Mouse (Mus musculus) spleen, adult 12 weeks (tissue): ENCODE measurements around the gene Lmod2.

Experiments
- DNase-seq: peaks from one replicate; pipeline ENCODE4 v3.0.0; 2022; ENCODE audit warnings: low spot score

Lmod2 gene

DNA sequence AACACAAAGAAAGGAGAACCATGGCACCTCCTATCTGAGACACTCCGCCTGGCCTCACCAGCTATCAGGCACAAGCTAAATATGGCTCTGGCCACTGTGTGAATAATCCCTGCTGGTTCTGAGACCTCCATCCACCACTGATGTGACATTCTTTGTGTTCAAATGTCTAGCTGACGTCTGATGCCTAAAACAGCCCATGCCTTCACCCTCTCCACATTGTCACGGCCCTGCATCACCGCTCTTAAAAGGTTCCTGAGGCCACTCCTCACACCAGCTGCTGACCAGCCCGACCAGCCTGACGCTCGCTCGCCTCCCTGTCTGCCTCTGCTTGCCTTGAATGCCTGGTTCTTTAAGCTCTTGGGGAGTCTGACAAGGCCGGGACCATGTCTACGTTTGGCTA lies at the start of gene Lmod2:
Lmod2 (plus strand) TSS at position 263 of the 400 bp plus-strand sequence.
- no peak for DNase-seq

DNA sequence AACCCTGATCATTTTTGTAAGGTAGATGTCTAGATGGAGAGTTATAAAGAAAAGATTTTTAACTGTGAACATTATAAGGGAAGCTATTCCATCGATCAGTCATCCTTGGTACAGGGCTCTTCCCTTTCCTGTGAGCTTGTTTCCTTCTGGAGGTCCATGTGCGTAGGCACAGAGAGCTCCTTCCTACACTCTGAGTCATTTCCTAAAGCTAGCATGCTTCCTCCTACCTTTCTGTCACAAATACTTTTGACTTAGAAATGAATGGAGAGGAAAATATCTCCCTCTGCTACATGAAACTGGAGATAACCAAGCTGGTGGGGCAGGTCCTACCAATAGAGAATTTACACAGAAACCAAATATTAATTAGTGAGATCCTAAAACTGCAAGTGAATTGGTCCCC lies 47.8 kb upstream of the Lmod2 start:
- no peak for DNase-seq

- no peak for DNase-seq
Measured at GRCm38 (mm10) chr6:24552046-24552445, 45.5 kb upstream of the Lmod2 start.

DNA sequence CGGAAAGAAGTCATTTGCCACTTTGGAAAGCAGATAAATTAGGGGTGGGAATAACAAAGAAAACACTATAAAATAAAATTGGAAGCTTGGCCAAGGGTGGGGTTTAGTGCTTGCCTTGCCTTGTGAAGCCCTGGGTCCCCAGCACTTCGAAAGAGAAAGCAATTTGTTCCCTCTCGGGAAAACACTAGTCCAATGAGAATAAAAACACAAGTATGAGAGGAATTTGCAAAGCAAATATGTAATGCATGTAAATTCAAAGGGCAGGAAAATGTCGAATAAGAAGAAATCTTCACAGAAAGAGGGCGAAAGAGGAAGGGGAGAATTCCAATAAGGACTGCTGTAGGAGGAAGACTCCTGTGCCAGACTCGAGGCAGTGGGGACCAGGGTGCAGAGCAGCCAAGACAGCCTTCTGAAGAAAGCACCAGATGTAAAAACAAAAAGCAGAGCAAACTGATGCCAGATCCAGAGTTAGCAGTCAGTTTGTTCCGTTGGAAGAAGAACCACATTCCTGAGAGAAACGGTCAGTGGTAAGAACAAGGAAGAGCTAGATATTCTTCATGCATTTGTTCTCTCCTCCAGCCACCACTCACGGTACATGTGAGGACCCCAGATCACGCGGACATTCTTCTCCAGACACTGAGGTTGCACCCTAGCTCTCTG lies 43.0 kb upstream of the Lmod2 start:
- DNase-seq, result no peak

- DNase-seq, result no peak
Measured at GRCm38 (mm10) chr6:24555488-24555887, 42.1 kb upstream of the Lmod2 start.

- DNase-seq, result no peak
Measured at GRCm38 (mm10) chr6:24564081-24564480, 33.5 kb upstream of the Lmod2 start.

DNA sequence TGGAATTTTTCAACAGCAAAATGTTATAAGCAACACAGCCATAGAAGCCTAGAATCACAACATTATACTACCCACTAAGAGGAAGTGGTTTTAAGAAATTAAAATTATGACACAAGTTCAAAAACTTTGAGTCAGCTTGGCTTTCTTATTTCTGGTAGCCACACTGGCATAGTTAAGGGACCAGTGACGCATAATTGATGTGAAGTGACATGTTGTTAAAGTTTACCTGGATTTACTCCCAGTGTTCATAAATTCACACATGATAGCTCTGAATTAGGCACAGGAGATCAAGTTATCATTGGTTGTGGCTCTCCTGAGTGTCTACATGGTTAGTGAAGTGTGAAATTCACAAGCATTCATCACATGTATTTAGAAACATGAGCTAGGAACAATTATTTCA lies 32.7 kb upstream of the Lmod2 start:
- no peak for DNase-seq

DNA sequence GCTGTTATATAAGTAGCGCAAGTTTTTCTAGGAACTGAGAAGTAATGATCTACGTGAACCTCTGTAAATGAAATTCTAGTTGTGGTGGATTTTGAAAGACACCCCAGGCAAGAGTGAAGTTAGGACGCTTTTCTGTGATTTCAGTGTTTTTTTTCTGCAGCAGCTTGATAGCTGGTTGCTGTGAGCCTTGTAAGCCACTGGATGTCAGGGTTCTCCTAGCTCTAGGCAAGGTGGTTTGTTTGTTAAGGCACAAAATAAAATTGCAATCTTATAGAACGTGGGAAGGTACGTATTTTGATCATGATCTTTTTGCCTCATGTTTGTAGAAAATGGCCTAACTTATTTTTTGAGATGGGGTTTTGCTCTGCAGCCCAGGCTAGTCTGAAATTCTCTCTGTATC lies 28.6 kb upstream of the Lmod2 start:
- no peak for DNase-seq

DNA sequence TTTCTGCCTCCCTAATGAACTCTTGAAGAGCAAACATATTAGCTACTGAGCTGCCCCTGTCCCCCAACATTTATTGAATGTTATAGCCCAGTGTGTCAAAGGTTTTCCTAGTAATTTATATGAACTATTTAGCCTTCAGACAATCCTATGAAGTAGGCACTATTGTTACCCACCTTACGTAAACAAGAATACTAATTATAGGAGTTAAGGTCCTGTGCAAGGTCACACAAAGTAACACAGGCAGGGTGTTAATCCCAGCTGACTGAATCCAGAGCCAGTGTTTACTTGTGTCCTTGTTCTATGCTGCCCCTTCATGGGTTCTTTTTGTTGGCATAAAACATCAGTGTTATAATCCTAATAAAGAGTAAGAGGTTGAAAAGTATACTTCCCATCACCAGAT lies 27.9 kb upstream of the Lmod2 start:
- DNase-seq, result no peak

GRCm38 (mm10) chr6:24570278-24570677 lies 27.3 kb upstream of the Lmod2 start:
- no peak for DNase-seq

GRCm38 (mm10) chr6:24571126-24571525 lies 26.4 kb upstream of the Lmod2 start:
- no peak for DNase-seq

GRCm38 (mm10) chr6:24572431-24572830 lies 25.1 kb upstream of the Lmod2 start:
- no peak for DNase-seq

- DNase-seq, result no peak
Measured at GRCm38 (mm10) chr6:24573319-24573718, 24.2 kb upstream of the Lmod2 start.

DNA sequence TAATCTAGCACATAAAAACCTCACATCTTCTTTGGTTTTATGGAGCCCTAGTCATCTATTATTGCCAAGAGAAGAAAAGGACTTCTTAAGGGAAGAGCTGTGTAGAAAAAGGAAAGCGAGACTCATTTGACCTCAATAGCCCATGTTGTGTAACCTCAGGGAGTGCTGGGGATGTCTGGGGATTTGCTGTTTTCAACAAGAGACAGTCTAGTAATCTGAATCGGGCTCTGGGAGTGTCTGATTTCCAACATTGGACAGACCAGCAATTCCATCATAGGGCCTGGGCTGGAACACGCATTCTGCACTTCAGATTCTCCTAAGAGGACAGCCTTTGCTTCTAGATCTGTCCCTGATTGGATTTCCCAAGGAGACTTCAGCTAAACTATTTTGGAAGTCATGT lies 14.1 kb upstream of the Lmod2 start:
- no peak for DNase-seq

DNA sequence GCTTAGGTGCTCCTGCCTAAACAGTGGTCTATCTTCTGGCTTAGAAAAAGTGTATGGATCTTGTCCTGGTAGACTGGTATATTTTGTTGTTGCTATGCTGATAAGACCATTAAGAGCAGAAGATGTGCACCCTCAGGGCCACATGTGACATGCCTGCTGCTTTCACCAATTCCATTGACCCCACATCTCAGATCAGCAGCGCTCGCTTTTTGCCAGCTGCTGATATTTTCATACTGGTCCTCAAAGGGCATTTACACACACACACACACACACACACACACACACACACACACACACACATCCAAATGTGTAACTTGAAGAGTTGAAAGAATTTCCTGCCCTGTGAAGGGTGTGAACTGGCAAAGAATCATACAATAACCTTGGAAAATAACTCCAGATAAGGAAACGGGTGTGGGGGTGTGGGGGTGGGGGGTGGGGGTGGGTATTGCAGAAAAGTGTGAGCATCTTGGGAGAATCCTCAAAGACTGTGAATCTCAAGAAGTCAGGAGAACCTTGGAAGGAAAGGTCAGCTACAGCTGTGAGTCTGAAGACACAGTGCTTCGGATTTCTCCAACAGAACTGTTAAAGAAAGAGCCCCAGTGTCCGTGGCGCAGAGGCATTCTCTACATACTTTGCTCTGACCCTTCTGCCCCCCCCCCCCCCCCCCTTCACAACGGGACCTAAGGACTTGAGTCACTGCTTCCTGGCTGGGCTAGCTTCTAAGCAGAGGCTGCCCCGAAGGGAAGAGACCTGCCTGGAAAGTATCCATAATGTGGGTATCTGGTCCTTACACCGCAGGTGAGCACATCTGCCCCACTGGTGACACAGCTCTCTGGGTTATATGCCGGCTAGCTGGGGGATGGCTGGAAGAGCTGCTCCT lies 11.9 kb upstream of the Lmod2 start:
- DNase-seq, result no peak

GRCm38 (mm10) chr6:24586885-24587284 lies 10.7 kb upstream of the Lmod2 start:
- no peak for DNase-seq

GRCm38 (mm10) chr6:24590282-24590681 lies 7.3 kb upstream of the Lmod2 start:
- no peak for DNase-seq

DNA sequence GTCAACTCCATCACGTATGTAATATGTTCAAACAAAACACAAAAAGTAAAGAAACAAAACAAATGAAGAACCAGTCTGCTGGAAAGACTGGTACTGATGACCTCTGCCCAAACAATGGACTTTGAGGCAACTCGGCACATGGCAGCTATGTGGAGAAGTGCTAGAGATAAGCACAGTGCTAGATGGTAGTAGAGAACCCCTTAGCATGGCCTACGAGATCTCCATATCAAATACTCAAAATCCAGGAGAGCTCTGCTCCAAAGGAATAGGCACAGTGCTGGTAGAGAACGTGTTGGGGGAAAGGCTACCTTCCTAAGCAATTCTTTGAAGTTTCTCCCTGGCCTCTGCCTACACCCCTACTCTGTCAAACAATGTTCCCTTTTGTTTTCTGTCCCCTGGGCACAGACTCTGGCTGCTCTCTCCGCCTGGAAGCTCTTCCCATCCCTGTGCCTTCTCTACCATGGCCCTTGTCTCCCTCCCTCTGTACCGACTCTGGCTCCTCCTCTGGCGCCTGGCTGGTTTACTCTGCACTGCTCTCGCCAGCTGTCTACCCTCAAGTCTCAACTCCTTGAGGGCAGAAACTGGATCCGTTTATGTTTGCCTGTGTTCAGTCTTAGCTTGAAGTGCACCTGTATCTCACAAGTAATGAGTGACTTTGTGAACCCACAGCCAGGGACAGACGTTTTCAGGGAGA lies 5.9 kb upstream of the Lmod2 start:
- DNase-seq, result no peak

DNA sequence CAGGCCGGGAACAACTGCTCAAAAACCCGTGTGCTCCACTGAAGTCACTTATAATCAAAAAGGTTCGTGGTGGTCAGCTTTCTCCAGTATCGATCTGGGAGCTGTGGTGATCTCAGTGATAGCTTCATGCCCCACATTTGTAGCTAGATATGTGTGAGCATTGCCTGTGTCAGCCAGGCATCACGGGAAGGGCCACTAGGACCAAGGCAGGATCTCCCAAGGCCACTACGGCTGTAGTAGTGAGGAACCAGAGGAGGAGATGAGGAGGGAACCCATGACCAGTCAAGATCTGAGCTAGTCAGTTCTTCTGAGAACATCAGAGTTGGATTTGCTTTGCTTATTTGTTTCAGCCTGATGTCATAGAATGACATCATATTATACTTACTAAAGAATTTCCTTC lies 1.6 kb downstream of the Lmod2 start:
- DNase-seq, result no peak

GRCm38 (mm10) chr6:24599639-24600038 lies 2.1 kb downstream of the Lmod2 start:
- DNase-seq, result no peak

DNA sequence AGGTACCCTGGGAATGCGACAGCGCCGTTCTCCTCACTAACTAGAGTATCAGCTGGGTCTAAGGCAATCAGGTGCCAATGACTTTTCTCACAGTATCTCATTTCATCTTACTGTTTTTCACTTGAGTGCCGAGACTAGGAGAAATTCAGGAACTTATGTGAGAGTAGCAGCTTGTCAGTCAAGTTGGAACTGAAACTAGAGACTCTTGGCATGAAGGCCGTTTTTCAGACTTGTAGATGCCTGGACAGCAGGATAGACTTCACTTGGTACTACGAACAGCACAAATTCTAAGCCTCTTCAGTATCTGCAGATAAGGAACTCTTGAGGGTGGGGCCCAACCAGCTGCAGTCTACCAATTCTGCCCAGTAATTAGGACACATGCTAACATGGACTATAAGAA lies 2.6 kb downstream of the Lmod2 start:
- no peak for DNase-seq

GRCm38 (mm10) chr6:24600726-24601125 lies 3.2 kb downstream of the Lmod2 start:
- DNase-seq, result no peak

- no peak for DNase-seq
Measured at GRCm38 (mm10) chr6:24601668-24602067, 4.1 kb downstream of the Lmod2 start.
